Mouse (Mus musculus): ENCODE results near the gene Psme2. TPM values are rescaled to one million over a fixed set of nuclear protein-coding genes. Genes with fewer than 3 reads are reported as not detected.
A peak's percentile ranks its signal among the peaks of the same experiment; 100 is the strongest.

The Psme2 gene
- polyA plus RNA-seq, 1 experiment, result 219 TPM

- TF ChIP-seq POLR2A (IDR thresholded peaks at IDR 0.05; ENCODE audit: borderline replicate concordance, low read depth, low read length), result no peak
- no peak for TF ChIP-seq CTCF (IDR thresholded peaks at IDR 0.05; ENCODE audit: low read depth, low read length)
- H3K27ac ChIP-seq (ENCODE audit: insufficient read depth, low read depth, low read length), result no peak overlapping the region
- peaks cover under 1% of the 10 kb centered on the region; the same call in 1 of the 2 replicates for H3K4me1 ChIP-seq (ENCODE audit: control insufficient read depth, insufficient read depth, low read length)
- H3K4me3 ChIP-seq (ENCODE audit: insufficient read depth, low read length), result no peak overlapping the region
These were observed 20.3 kb downstream of the Psme2 start for GRCm38 (mm10) chr14:55570588-55570987.

- no peaks in the 10 kb centered on the region for H3K4me1 ChIP-seq (ENCODE audit: control insufficient read depth, insufficient read depth, low read length)
- TF ChIP-seq POLR2A (IDR thresholded peaks at IDR 0.05; ENCODE audit: borderline replicate concordance, low read depth, low read length) (no peak), CTCF (IDR thresholded peaks at IDR 0.05; ENCODE audit: low read depth, low read length) (no peak)
These were observed 23.4 kb downstream of the Psme2 start for GRCm38 (mm10) chr14:55567496-55567895.

GRCm38 (mm10) chr14:55565748-55566147, 25.2 kb downstream of the Psme2 start:
- no peak overlapping the region for H3K4me3 ChIP-seq (ENCODE audit: insufficient read depth, low read length)
- no peak for TF ChIP-seq CTCF (IDR thresholded peaks at IDR 0.05; ENCODE audit: low read depth, low read length)
- no peak for TF ChIP-seq POLR2A (IDR thresholded peaks at IDR 0.05; ENCODE audit: borderline replicate concordance, low read depth, low read length)
- H3K27ac ChIP-seq (ENCODE audit: insufficient read depth, low read depth, low read length), result no peak overlapping the region
- peaks cover 5% of the 10 kb centered on the region for H3K4me1 ChIP-seq (ENCODE audit: control insufficient read depth, insufficient read depth, low read length)

More at GRCm38 (mm10) chr14:55567496-55567895, 23.4 kb downstream of the Psme2 start:
- no peak overlapping the region for H3K27ac ChIP-seq (ENCODE audit: insufficient read depth, low read depth, low read length)
- H3K4me3 ChIP-seq (ENCODE audit: insufficient read depth, low read length), result no peak overlapping the region

GRCm38 (mm10) chr14:55563249-55563648, 27.7 kb downstream of the Psme2 start:
- TF ChIP-seq POLR2A (IDR thresholded peaks at IDR 0.05; ENCODE audit: borderline replicate concordance, low read depth, low read length) (no peak), CTCF (IDR thresholded peaks at IDR 0.05; ENCODE audit: low read depth, low read length) (no peak)
- no peak overlapping the region for H3K27ac ChIP-seq (ENCODE audit: insufficient read depth, low read depth, low read length)
- no peak overlapping the region for H3K4me3 ChIP-seq (ENCODE audit: insufficient read depth, low read length)
- peaks cover 7% of the 10 kb centered on the region for H3K4me1 ChIP-seq (ENCODE audit: control insufficient read depth, insufficient read depth, low read length)

- Histone ChIP-seq H3K27ac (ENCODE audit: insufficient read depth, low read depth, low read length) (no peak overlapping the region), H3K4me3 (ENCODE audit: insufficient read depth, low read length) (no peak overlapping the region), H3K4me1 (ENCODE audit: control insufficient read depth, insufficient read depth, low read length) (peaks cover 13% of the 10 kb centered on the region)
- TF ChIP-seq CTCF (IDR thresholded peaks at IDR 0.05; ENCODE audit: low read depth, low read length), result no peak
- no peak for TF ChIP-seq POLR2A (IDR thresholded peaks at IDR 0.05; ENCODE audit: borderline replicate concordance, low read depth, low read length)
These were observed 29.1 kb downstream of the Psme2 start for GRCm38 (mm10) chr14:55561860-55562259.

GRCm38 (mm10) chr14:55560202-55561073, 30.5 kb downstream of the Psme2 start, which contains the start of gene A730061H03Rik:
Gene A730061H03Rik, minus strand, starts transcription at chr14:55560406.
- TF ChIP-seq POLR2A (IDR thresholded peaks at IDR 0.05; ENCODE audit: borderline replicate concordance, low read depth, low read length) (no peak), CTCF (IDR thresholded peaks at IDR 0.05; ENCODE audit: low read depth, low read length) (no peak)
- H3K4me3 ChIP-seq (ENCODE audit: insufficient read depth, low read length), result peak within 1 kb of the TSS; percentile 94
- H3K27ac ChIP-seq (ENCODE audit: insufficient read depth, low read depth, low read length), result peak within 1 kb of the TSS; percentile 91
- H3K4me1 ChIP-seq (ENCODE audit: control insufficient read depth, insufficient read depth, low read length), result peaks cover 22% of the 10 kb centered on the region

- Histone ChIP-seq H3K27ac (ENCODE audit: insufficient read depth, low read depth, low read length) (peak within 1 kb of the TSS; percentile 91), H3K4me1 (ENCODE audit: control insufficient read depth, insufficient read depth, low read length) (peaks cover 25% of the 10 kb centered on the region), H3K4me3 (ENCODE audit: insufficient read depth, low read length) (peak within 1 kb of the TSS; percentile 94)
- TF ChIP-seq CTCF (IDR thresholded peaks at IDR 0.05; ENCODE audit: low read depth, low read length) (no peak), POLR2A (IDR thresholded peaks at IDR 0.05; ENCODE audit: borderline replicate concordance, low read depth, low read length) (no peak)
These were observed 31.1 kb downstream of the Psme2 start, which contains the start of gene Dcaf11 for GRCm38 (mm10) chr14:55559799-55560201. Gene Dcaf11, plus strand, starts transcription at chr14:55560006.

- Histone ChIP-seq H3K27ac (ENCODE audit: insufficient read depth, low read depth, low read length) (no peak overlapping the region), H3K4me1 (ENCODE audit: control insufficient read depth, insufficient read depth, low read length) (peaks cover 32% of the 10 kb centered on the region), H3K4me3 (ENCODE audit: insufficient read depth, low read length) (no peak overlapping the region)
These were observed 32.0 kb downstream of the Psme2 start for GRCm38 (mm10) chr14:55558740-55559448.

GRCm38 (mm10) chr14:55557587-55557986, 33.3 kb downstream of the Psme2 start:
- TF ChIP-seq POLR2A (IDR thresholded peaks at IDR 0.05; ENCODE audit: borderline replicate concordance, low read depth, low read length) (no peak), CTCF (IDR thresholded peaks at IDR 0.05; ENCODE audit: low read depth, low read length) (no peak)
- Histone ChIP-seq H3K4me3 (ENCODE audit: insufficient read depth, low read length) (no peak overlapping the region), H3K27ac (ENCODE audit: insufficient read depth, low read depth, low read length) (peak overlapping the region; percentile 98)

More at GRCm38 (mm10) chr14:55558740-55559448, 32.0 kb downstream of the Psme2 start:
- TF ChIP-seq POLR2A (IDR thresholded peaks at IDR 0.05; ENCODE audit: borderline replicate concordance, low read depth, low read length) (no peak), CTCF (IDR thresholded peaks at IDR 0.05; ENCODE audit: low read depth, low read length) (no peak)

More at GRCm38 (mm10) chr14:55557587-55557986, 33.3 kb downstream of the Psme2 start:
- H3K4me1 ChIP-seq (ENCODE audit: control insufficient read depth, insufficient read depth, low read length), result peaks cover 32% of the 10 kb centered on the region

Data from bone marrow macrophage, adult 2 months (primary cell).